Mouse (Mus musculus) cerebellum, adult 11-12 months (tissue): ENCODE measurements around the gene Vps13c.

Experiments used
- DNase-seq: peaks from one replicate; pipeline ENCODE4 v3.0.0; 2022

The Vps13c gene

GRCm38 (mm10) chr9:67831359-67832045 is 8.7 kb upstream of the Vps13c start:
- DNase-seq, result no peak

GRCm38 (mm10) chr9:67832046-67832605 is 8.1 kb upstream of the Vps13c start, which contains the start of gene C2cd4a:
Gene C2cd4a (minus strand): TSS chr9:67832330.
- DNase-seq, result no peak

GRCm38 (mm10) chr9:67834535-67834934 is 5.7 kb upstream of the Vps13c start:
- DNase-seq, result no peak

GRCm38 (mm10) chr9:67837311-67837710 is 2.9 kb upstream of the Vps13c start:
- no peak for DNase-seq

GRCm38 (mm10) chr9:67842797-67843196 is 2.6 kb downstream of the Vps13c start:
- no peak for DNase-seq

- DNase-seq, result no peak
These were observed 4.8 kb downstream of the Vps13c start for GRCm38 (mm10) chr9:67845012-67845411.

- DNase-seq, result peak; percentile 85
These were observed 5.5 kb downstream of the Vps13c start for GRCm38 (mm10) chr9:67845648-67846047.

GRCm38 (mm10) chr9:67846089-67846488 is 5.9 kb downstream of the Vps13c start:
- peak; percentile 29 for DNase-seq

GRCm38 (mm10) chr9:67847606-67848005 is 7.4 kb downstream of the Vps13c start:
- peak; percentile 40 for DNase-seq

- DNase-seq, result no peak
These were observed 9.2 kb downstream of the Vps13c start for GRCm38 (mm10) chr9:67849397-67849796.

- DNase-seq, result no peak
These were observed 9.7 kb downstream of the Vps13c start for GRCm38 (mm10) chr9:67849846-67850245.

GRCm38 (mm10) chr9:67851150-67851549 is 11.0 kb downstream of the Vps13c start:
- DNase-seq, result no peak

GRCm38 (mm10) chr9:67860273-67860672 is 20.1 kb downstream of the Vps13c start:
- no peak for DNase-seq

GRCm38 (mm10) chr9:67863332-67863731 is 23.1 kb downstream of the Vps13c start:
- DNase-seq, result no peak

GRCm38 (mm10) chr9:67864011-67864410 is 23.8 kb downstream of the Vps13c start:
- DNase-seq, result no peak

GRCm38 (mm10) chr9:67865411-67865810 is 25.2 kb downstream of the Vps13c start:
- DNase-seq, result no peak

GRCm38 (mm10) chr9:67867411-67867810 is 27.2 kb downstream of the Vps13c start:
- DNase-seq, result no peak

- DNase-seq, result no peak
These were observed 29.7 kb downstream of the Vps13c start for GRCm38 (mm10) chr9:67869691-67870450.

GRCm38 (mm10) chr9:67874522-67875222 is 34.5 kb downstream of the Vps13c start:
- DNase-seq, result no peak

GRCm38 (mm10) chr9:67875337-67875736 is 35.1 kb downstream of the Vps13c start:
- DNase-seq, result peak; percentile 29

- no peak for DNase-seq
These were observed 37.0 kb downstream of the Vps13c start for GRCm38 (mm10) chr9:67877081-67877718.

- no peak for DNase-seq
These were observed 38.1 kb downstream of the Vps13c start for GRCm38 (mm10) chr9:67878197-67878769.
